Mouse (Mus musculus): ENCODE results near the gene Pawr. TPM values are rescaled to one million over a fixed set of nuclear protein-coding genes. Genes with fewer than 3 reads are reported as not detected.

The Pawr gene
- polyA plus RNA-seq, 1 experiment from 2014 or later: 4.6 TPM

GRCm38 (mm10) chr10:108328356-108328755, 3.6 kb upstream of the Pawr start:
- no peaks in the 10 kb centered on the region for H3K9me3 ChIP-seq
- no peak overlapping the region for H3K27ac ChIP-seq
- H3K9ac ChIP-seq: no peak overlapping the region
- no peak overlapping the region for H3K4me3 ChIP-seq
- WGBS: 90% methylated on average over 7 of the region's 7 CpGs
- no peaks in the 10 kb centered on the region for H3K36me3 ChIP-seq
- peaks cover 14% of the 10 kb centered on the region for H3K4me1 ChIP-seq (replicated peaks)
- H3K4me2 ChIP-seq: no peak overlapping the region
- peaks cover 27% of the 10 kb centered on the region for H3K27me3 ChIP-seq
- ATAC-seq (ENCODE audit: low FRiP score): no peak

GRCm38 (mm10) chr10:108328983-108329382, 2.9 kb upstream of the Pawr start:
- Histone ChIP-seq H3K27me3 (peaks cover 27% of the 10 kb centered on the region), H3K4me2 (no peak overlapping the region), H3K27ac (no peak overlapping the region), H3K4me1 (replicated peaks) (peaks cover 17% of the 10 kb centered on the region), H3K36me3 (no peaks in the 10 kb centered on the region), H3K9me3 (no peaks in the 10 kb centered on the region), H3K9ac (no peak overlapping the region), H3K4me3 (no peak overlapping the region)
- 89% methylated on average over 12 of the region's 12 CpGs for WGBS
- ATAC-seq (ENCODE audit: low FRiP score): no peak

GRCm38 (mm10) chr10:108329771-108330170, 2.1 kb upstream of the Pawr start:
- H3K4me2 ChIP-seq: no peak overlapping the region
- no peak overlapping the region for H3K4me3 ChIP-seq
- H3K4me1 ChIP-seq (replicated peaks): peaks cover 17% of the 10 kb centered on the region
- no peak for ATAC-seq (ENCODE audit: low FRiP score)
- H3K9ac ChIP-seq: no peak overlapping the region
- peaks cover 27% of the 10 kb centered on the region for H3K27me3 ChIP-seq
- no peaks in the 10 kb centered on the region for H3K36me3 ChIP-seq
- no peak overlapping the region for H3K27ac ChIP-seq
- no peaks in the 10 kb centered on the region for H3K9me3 ChIP-seq
- 87% methylated on average over 5 of the region's 5 CpGs for WGBS

GRCm38 (mm10) chr10:108330964-108331363, 957 bp upstream of the Pawr start:
- Histone ChIP-seq H3K4me3 (peak overlapping the region; percentile 74), H3K36me3 (no peaks in the 10 kb centered on the region), H3K4me2 (peak overlapping the region; percentile 96), H3K9ac (no peak overlapping the region), H3K27ac (no peak overlapping the region), H3K9me3 (no peaks in the 10 kb centered on the region), H3K4me1 (replicated peaks) (peaks cover 17% of the 10 kb centered on the region), H3K27me3 (peaks cover 27% of the 10 kb centered on the region)
- no peak for ATAC-seq (ENCODE audit: low FRiP score)
- 9% methylated on average over 10 of the region's 10 CpGs for WGBS

GRCm38 (mm10) chr10:108332571-108333541, 935 bp downstream of the Pawr start:
- Histone ChIP-seq H3K27ac (peak overlapping the region; percentile 52), H3K9me3 (no peaks in the 10 kb centered on the region), H3K4me2 (peak overlapping the region; percentile 96), H3K4me1 (replicated peaks) (peaks cover 17% of the 10 kb centered on the region), H3K36me3 (no peaks in the 10 kb centered on the region), H3K9ac (peak overlapping the region; percentile 81), H3K4me3 (peak overlapping the region; percentile 74), H3K27me3 (peaks cover 27% of the 10 kb centered on the region)
- peak; percentile 65 for ATAC-seq (ENCODE audit: low FRiP score)
- WGBS: under 1% methylated on average over 107 of the region's 129 CpGs

GRCm38 (mm10) chr10:108333642-108334041, 1.7 kb downstream of the Pawr start:
- H3K27ac ChIP-seq: no peak overlapping the region
- H3K9me3 ChIP-seq: no peaks in the 10 kb centered on the region
- peaks cover 22% of the 10 kb centered on the region for H3K4me1 ChIP-seq (replicated peaks)
- no peaks in the 10 kb centered on the region for H3K36me3 ChIP-seq
- H3K4me3 ChIP-seq: peak overlapping the region; percentile 74
- WGBS: 6% methylated on average over 12 of the region's 12 CpGs
- H3K9ac ChIP-seq: 0 out of 2 replicates have a peak overlapping the region, but pooled peaks have one; percentile 29
- peaks cover 24% of the 10 kb centered on the region for H3K27me3 ChIP-seq
- peak overlapping the region; percentile 96 for H3K4me2 ChIP-seq
- no peak for ATAC-seq (ENCODE audit: low FRiP score)

- 33% methylated on average over 1 of the region's 1 CpGs for WGBS
- H3K9ac ChIP-seq: no peak overlapping the region
- peaks cover 24% of the 10 kb centered on the region for H3K27me3 ChIP-seq
- no peak for ATAC-seq (ENCODE audit: low FRiP score)
- H3K4me2 ChIP-seq: peak overlapping the region; percentile 96
- peak overlapping the region; percentile 74; the same call in 1 of the 2 replicates for H3K4me3 ChIP-seq
- H3K9me3 ChIP-seq: no peaks in the 10 kb centered on the region
- no peaks in the 10 kb centered on the region for H3K36me3 ChIP-seq
- peaks cover 24% of the 10 kb centered on the region for H3K4me1 ChIP-seq (replicated peaks)
- no peak overlapping the region for H3K27ac ChIP-seq
Measured at GRCm38 (mm10) chr10:108334096-108334495, 2.2 kb downstream of the Pawr start.

GRCm38 (mm10) chr10:108335736-108336292, 3.9 kb downstream of the Pawr start:
- Histone ChIP-seq H3K36me3 (no peaks in the 10 kb centered on the region), H3K27ac (no peak overlapping the region), H3K4me3 (no peak overlapping the region), H3K9ac (no peak overlapping the region), H3K4me2 (no peak overlapping the region), H3K27me3 (peaks cover 14% of the 10 kb centered on the region; the same call in 1 of the 2 replicates), H3K9me3 (no peaks in the 10 kb centered on the region), H3K4me1 (replicated peaks) (peaks cover 25% of the 10 kb centered on the region)
- 89% methylated on average over 10 of the region's 10 CpGs for WGBS
- no peak for ATAC-seq (ENCODE audit: low FRiP score)

- Histone ChIP-seq H3K36me3 (no peaks in the 10 kb centered on the region), H3K9ac (no peak overlapping the region), H3K4me2 (no peak overlapping the region), H3K27me3 (peaks cover 7% of the 10 kb centered on the region; the same call in 1 of the 2 replicates), H3K9me3 (no peaks in the 10 kb centered on the region), H3K27ac (no peak overlapping the region), H3K4me3 (no peak overlapping the region), H3K4me1 (replicated peaks) (peaks cover 20% of the 10 kb centered on the region)
- ATAC-seq (ENCODE audit: low FRiP score): no peak
- 86% methylated on average over 9 of the region's 9 CpGs for WGBS
Measured at GRCm38 (mm10) chr10:108336581-108336980, 4.7 kb downstream of the Pawr start.

GRCm38 (mm10) chr10:108338055-108338961, 6.4 kb downstream of the Pawr start:
- ATAC-seq (ENCODE audit: low FRiP score): no peak
- Histone ChIP-seq H3K9ac (no peak overlapping the region), H3K4me3 (no peak overlapping the region), H3K27ac (no peak overlapping the region), H3K36me3 (no peaks in the 10 kb centered on the region), H3K4me1 (replicated peaks) (peaks cover 12% of the 10 kb centered on the region), H3K9me3 (no peaks in the 10 kb centered on the region), H3K4me2 (no peak overlapping the region), H3K27me3 (no peaks in the 10 kb centered on the region)
- 29% methylated on average over 22 of the region's 22 CpGs for WGBS

- Histone ChIP-seq H3K27ac (no peak overlapping the region), H3K36me3 (no peaks in the 10 kb centered on the region), H3K9me3 (no peaks in the 10 kb centered on the region), H3K27me3 (no peaks in the 10 kb centered on the region), H3K9ac (no peak overlapping the region), H3K4me1 (replicated peaks) (peaks cover 8% of the 10 kb centered on the region), H3K4me3 (no peak overlapping the region), H3K4me2 (no peak overlapping the region)
- WGBS: 82% methylated on average over 5 of the region's 5 CpGs
- no peak for ATAC-seq (ENCODE audit: low FRiP score)
Measured at GRCm38 (mm10) chr10:108339118-108339517, 7.2 kb downstream of the Pawr start.

GRCm38 (mm10) chr10:108339872-108340271, 8.0 kb downstream of the Pawr start:
- H3K4me1 ChIP-seq (replicated peaks): peaks cover 8% of the 10 kb centered on the region

More at GRCm38 (mm10) chr10:108339872-108340271, 8.0 kb downstream of the Pawr start:
- WGBS: 95% methylated on average over 4 of the region's 4 CpGs
- Histone ChIP-seq H3K36me3 (no peaks in the 10 kb centered on the region), H3K4me3 (no peak overlapping the region), H3K27ac (no peak overlapping the region), H3K9me3 (no peaks in the 10 kb centered on the region), H3K4me2 (no peak overlapping the region), H3K27me3 (no peaks in the 10 kb centered on the region), H3K9ac (no peak overlapping the region)
- ATAC-seq (ENCODE audit: low FRiP score): no peak
